Comparison of ENCODE assay signal across 16 mouse cellular contexts in genomic region chr15:97387793-97388192, GRCm38 (mm10).
"Had no signal": no experiment of that assay in that cellular context is flagged by ENCODE, and none has a peak within 500 bp of the region (broad histone marks: within the 10 kb centered on the region; RNA-seq: fewer than 3 reads in every experiment).

No protein-coding gene starts in this region.

- DNase-seq: heart, postnatal 10 days; heart, postnatal 14 days; heart, postnatal 36 days; heart, postnatal 4 days; kidney, adult 11 months; kidney, adult 18-20 months; kidney, adult 2 months; kidney, adult 8-10 months; kidney, adult 9 months; kidney, postnatal 10 days; kidney, postnatal 14 days; kidney, postnatal 25 days; kidney, postnatal 36 days; kidney, postnatal 4 days; layer of hippocampus, adult 9-11 months; layer of hippocampus, postnatal 36 days had no signal
